Mouse (Mus musculus): Measurements from ENCODE around the gene Prmt9.

DNA sequence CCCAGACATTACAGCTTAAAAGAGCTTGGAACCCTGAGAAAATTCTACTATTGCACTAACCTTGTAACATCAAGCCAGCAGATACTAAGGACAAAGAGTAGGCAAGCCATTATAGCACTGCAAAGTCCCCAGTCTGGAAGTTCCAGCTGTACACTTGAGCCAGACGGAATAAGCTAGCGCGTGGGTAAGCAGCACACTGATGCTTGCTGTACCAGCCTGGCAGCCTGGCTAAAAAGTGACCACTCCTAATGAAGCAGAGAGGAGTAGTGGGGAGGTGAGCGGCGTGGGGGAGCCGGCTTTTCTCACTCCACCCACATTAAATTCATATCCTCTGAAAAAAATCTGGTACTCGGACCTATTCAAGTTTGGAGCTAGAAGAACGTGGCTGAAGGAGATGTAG is 26.2 kb upstream of the Prmt9 start:
- TF ChIP-seq GATA2 (IDR thresholded peaks at IDR 0.05; ENCODE audit: borderline replicate concordance, low read depth, low read length) (no peak), CTCF (IDR thresholded peaks at IDR 0.05; ENCODE audit: low read depth, low read length) (no peak), POLR2AphosphoS5 (IDR thresholded peaks at IDR 0.05; ENCODE audit: insufficient replicate concordance, low read depth, low read length) (no peak), GATA1 (IDR thresholded peaks at IDR 0.05; ENCODE audit: borderline replicate concordance, low read length) (no peak)
